Mouse (Mus musculus) limb, embryonic 12.5 days (tissue): ENCODE data around the gene Uchl4. TPM values are rescaled to one million over a fixed set of nuclear protein-coding genes. Genes with fewer than 3 reads are reported as not detected.

Source experiments
- ATAC-seq: fragments of 200-750 bp; cut with Nextera tagmentation; 2 replicates; pipeline ENCODE4 v1.8.0; 2017; ENCODE audit warnings: low read depth, moderate TSS enrichment; ENCODE audit not compliant: insufficient number of reproducible peaks, insufficient read depth, low FRiP score, low TSS enrichment
- H3K27ac ChIP-seq: fragments of 300-500 bp; sonication (generic); 2 replicates; pipeline ENCODE4 v1.5.1; 2016; ENCODE audit warnings: mild to moderate bottlenecking, moderate library complexity
- H3K27me3 ChIP-seq: fragments of 300-500 bp; sonication (generic); 2 replicates; pipeline ENCODE4 v1.6.1; 2016; ENCODE audit warnings: mild to moderate bottlenecking, moderate library complexity
- H3K36me3 ChIP-seq: fragments of 300-500 bp; sonication (generic); 2 replicates; pipeline ENCODE4 v1.6.1; 2016; ENCODE audit warnings: mild to moderate bottlenecking, moderate library complexity
- H3K4me1 ChIP-seq: fragments of 300-500 bp; sonication (generic); replicated peaks from 2 replicates; pipeline ENCODE4 v1.6.1; 2016
- H3K4me2 ChIP-seq: fragments of 300-500 bp; sonication (generic); 2 replicates; pipeline ENCODE4 v1.6.1; 2016; ENCODE audit warnings: mild to moderate bottlenecking, moderate library complexity
- H3K4me3 ChIP-seq: fragments of 300-500 bp; sonication (generic); replicated peaks from 2 replicates; pipeline ENCODE4 v1.5.1; 2016; ENCODE audit warnings: mild to moderate bottlenecking
- H3K9ac ChIP-seq: fragments of 300-500 bp; sonication (generic); replicated peaks from 2 replicates; pipeline ENCODE4 v1.6.1; 2016; ENCODE audit warnings: mild to moderate bottlenecking, moderate library complexity
- H3K9me3 ChIP-seq: fragments of 300-500 bp; sonication (generic); 2 replicates; pipeline ENCODE4 v1.6.1; 2016; ENCODE audit warnings: mild to moderate bottlenecking, moderate library complexity
- WGBS: fragments of 180-500 bp; shearing (Covaris S2); methylation state at CpG from one replicate; pipeline ENCODE4 v1.1.7; 2016; 5-methylcytosine and 5-hydroxymethylcytosine counted together
- microRNA-seq: library from miRNA; unstranded; fragments of <30 nt; microRNA quantifications from one replicate; pipeline ENCODE4, GENCODE M21; 2017
- polyA plus RNA-seq: library from polyadenylated mRNA; unstranded; fragments of >200 nt; fragmentation: Nextera tagmentation; extraction: Ambion mirVana; gene quantifications from 2 replicates; pipeline ENCODE4 v1.2.1, GENCODE M21; 2016

Gene Uchl4
- polyA plus RNA-seq, 1 experiment from 2014 or later, result 4.8 TPM

GRCm38 (mm10) chr9:64274919-64275318, 39.9 kb downstream of the Uchl4 start:
- H3K4me1 ChIP-seq, result no peaks in the 10 kb centered on the region
- no peak overlapping the region for H3K4me3 ChIP-seq
- no peak overlapping the region for H3K9ac ChIP-seq
- ATAC-seq, result no peak
- H3K27ac ChIP-seq, result no peak overlapping the region
- H3K36me3 ChIP-seq, result no peaks in the 10 kb centered on the region
- WGBS, result 60% methylated on average over 1 of the region's 1 CpGs
- H3K27me3 ChIP-seq, result no peaks in the 10 kb centered on the region
- no peak overlapping the region for H3K4me2 ChIP-seq
- H3K9me3 ChIP-seq, result no peaks in the 10 kb centered on the region

- WGBS, result 62% methylated on average over 8 of the region's 8 CpGs
Measured at GRCm38 (mm10) chr9:64277706-64278105, 42.7 kb downstream of the Uchl4 start.

GRCm38 (mm10) chr9:64278665-64279310, 43.8 kb downstream of the Uchl4 start:
- no peak for ATAC-seq
- Histone ChIP-seq H3K4me1 (peaks cover 7% of the 10 kb centered on the region), H3K9me3 (no peaks in the 10 kb centered on the region), H3K27ac (no peak overlapping the region), H3K36me3 (peaks cover 3% of the 10 kb centered on the region; the same call in 1 of the 2 replicates), H3K9ac (no peak overlapping the region), H3K4me2 (no peak overlapping the region), H3K27me3 (no peaks in the 10 kb centered on the region), H3K4me3 (no peak overlapping the region)
- 93% methylated on average over 6 of the region's 6 CpGs for WGBS

More at GRCm38 (mm10) chr9:64277706-64278105, 42.7 kb downstream of the Uchl4 start:
- H3K9ac ChIP-seq, result no peak overlapping the region
- H3K4me3 ChIP-seq, result no peak overlapping the region
- H3K4me1 ChIP-seq, result peaks cover 7% of the 10 kb centered on the region
- H3K27me3 ChIP-seq, result no peaks in the 10 kb centered on the region
- no peaks in the 10 kb centered on the region for H3K9me3 ChIP-seq
- H3K4me2 ChIP-seq, result no peak overlapping the region
- H3K27ac ChIP-seq, result no peak overlapping the region
- H3K36me3 ChIP-seq, result no peaks in the 10 kb centered on the region
- ATAC-seq, result no peak

GRCm38 (mm10) chr9:64281105-64281780, 46.2 kb downstream of the Uchl4 start, which contains the start of gene Tipin:
Gene Tipin (plus strand): TSS chr9:64281581.
- Histone ChIP-seq H3K4me2 (peak within 1 kb of the TSS; percentile 70), H3K4me1 (peaks cover 7% of the 10 kb centered on the region), H3K36me3 (peaks cover 12% of the 10 kb centered on the region), H3K27ac (peak within 1 kb of the TSS; percentile 99), H3K4me3 (peak within 1 kb of the TSS; percentile 78), H3K27me3 (no peaks in the 10 kb centered on the region), H3K9me3 (no peaks in the 10 kb centered on the region), H3K9ac (peak within 1 kb of the TSS; percentile 97)
- WGBS, result 3% methylated on average over 46 of the region's 46 CpGs
- ATAC-seq, result peak; percentile 85

- WGBS, result 1% methylated on average over 24 of the region's 24 CpGs
Measured at GRCm38 (mm10) chr9:64281781-64282178, 46.8 kb downstream of the Uchl4 start.

GRCm38 (mm10) chr9:64282404-64282987, 47.5 kb downstream of the Uchl4 start:
- Histone ChIP-seq H3K36me3 (peaks cover 19% of the 10 kb centered on the region), H3K27me3 (no peaks in the 10 kb centered on the region), H3K9me3 (no peaks in the 10 kb centered on the region), H3K9ac (peak overlapping the region; percentile 97), H3K4me1 (peaks cover 7% of the 10 kb centered on the region), H3K27ac (no peak overlapping the region), H3K4me2 (peak overlapping the region; percentile 70), H3K4me3 (peak overlapping the region; percentile 78)
- WGBS, result 71% methylated on average over 5 of the region's 5 CpGs
- no peak for ATAC-seq

More at GRCm38 (mm10) chr9:64281781-64282178, 46.8 kb downstream of the Uchl4 start:
- Histone ChIP-seq H3K4me1 (peaks cover 7% of the 10 kb centered on the region), H3K27me3 (no peaks in the 10 kb centered on the region), H3K9me3 (no peaks in the 10 kb centered on the region), H3K36me3 (peaks cover 13% of the 10 kb centered on the region), H3K4me2 (peak overlapping the region; percentile 70), H3K27ac (peak overlapping the region; percentile 99), H3K9ac (peak overlapping the region; percentile 97), H3K4me3 (peak overlapping the region; percentile 78)
- peak; percentile 88 for ATAC-seq

Small RNAs within 50 kb of the gene (microRNA-seq; reads per million reads assigned to microRNA genes)
- gene Gm24106, result not detected

Other genes with a start within 250 kb of the Uchl4 start
- 23.5 and 23.9 TPM in 2 replicates for gene Smad6, start 213.1 kb upstream of the Uchl4 start, polyA plus RNA-seq
- not detected in 2 replicates for gene Lctl, start 118.1 kb upstream of the Uchl4 start, polyA plus RNA-seq
- gene Zwilch, start 62.1 kb upstream of the Uchl4 start, polyA plus RNA-seq, result 29.5 and 32.5 TPM in 2 replicates
- gene Rpl4, start 61.8 kb upstream of the Uchl4 start, polyA plus RNA-seq, result 1,142 and 1,161 TPM in 2 replicates
- gene Snapc5, start 55.9 kb upstream of the Uchl4 start, polyA plus RNA-seq, result 28.3 and 29.3 TPM in 2 replicates
- gene Map2k1, start 18.4 kb downstream of the Uchl4 start, polyA plus RNA-seq, result 71.6 and 77.1 TPM in 2 replicates
- 264 TPM in 2 replicates for gene Tipin, start 46.4 kb downstream of the Uchl4 start, polyA plus RNA-seq
- 22.3 and 22.5 TPM in 2 replicates for gene Dis3l, start 106.1 kb downstream of the Uchl4 start, polyA plus RNA-seq
- gene Megf11, start 150.4 kb downstream of the Uchl4 start, polyA plus RNA-seq, result 0.97 and 1.1 TPM in 2 replicates